Mouse (Mus musculus) hindbrain, embryonic 12.5 days (tissue): ENCODE measurements around the gene Irf2. TPM values are rescaled to one million over a fixed set of nuclear protein-coding genes. Genes with fewer than 3 reads are reported as not detected.

Source experiments
- ATAC-seq: fragments of 200-750 bp; cut with Nextera tagmentation; 2 replicates; pipeline ENCODE4 v1.8.0; 2017; ENCODE audit warnings: moderate TSS enrichment; ENCODE audit not compliant: low FRiP score
- H3K27ac ChIP-seq: fragments of 300-500 bp; sonication (generic); 2 replicates; pipeline ENCODE4 v1.5.1; 2016; ENCODE audit warnings: mild to moderate bottlenecking
- H3K27me3 ChIP-seq: fragments of 300-500 bp; sonication (generic); 2 replicates; pipeline ENCODE4 v1.6.1; 2016; ENCODE audit warnings: mild to moderate bottlenecking
- H3K36me3 ChIP-seq: fragments of 300-500 bp; sonication (generic); 2 replicates; pipeline ENCODE4 v1.6.1; 2016; ENCODE audit warnings: mild to moderate bottlenecking
- H3K4me1 ChIP-seq: fragments of 300-500 bp; sonication (generic); 2 replicates; pipeline ENCODE4 v1.6.1; 2016
- H3K4me2 ChIP-seq: fragments of 300-500 bp; sonication (generic); replicated peaks from 2 replicates; pipeline ENCODE4 v1.6.1; 2016; ENCODE audit warnings: mild to moderate bottlenecking
- H3K4me3 ChIP-seq: fragments of 300-500 bp; sonication (generic); 2 replicates; pipeline ENCODE4 v1.5.1; 2016; ENCODE audit warnings: mild to moderate bottlenecking
- H3K9ac ChIP-seq: fragments of 300-500 bp; sonication (generic); 2 replicates; pipeline ENCODE4 v1.6.1; 2016; ENCODE audit warnings: mild to moderate bottlenecking, moderate library complexity
- H3K9me3 ChIP-seq: fragments of 300-500 bp; sonication (generic); replicated peaks from 2 replicates; pipeline ENCODE4 v1.6.1; 2016; ENCODE audit warnings: mild to moderate bottlenecking
- WGBS: fragments of 180-500 bp; shearing (Covaris S2); methylation state at CpG from one replicate; pipeline ENCODE4 v1.1.7; 2016; 5-methylcytosine and 5-hydroxymethylcytosine counted together
- polyA plus RNA-seq: library from polyadenylated mRNA; unstranded; fragments of >200 nt; fragmentation: Nextera tagmentation; extraction: Ambion mirVana; gene quantifications from 2 replicates; pipeline ENCODE4 v1.2.1, GENCODE M21; 2016

Irf2 gene
- polyA plus RNA-seq, 1 experiment from 2014 or later: 11.9 TPM

GRCm38 (mm10) chr8:46859164-46859846 lies 119.8 kb downstream of the Irf2 start:
- no peaks in the 10 kb centered on the region for H3K9me3 ChIP-seq
- H3K27ac ChIP-seq: peak overlapping the region; percentile 40; the same call in 1 of the 2 replicates
- H3K4me2 ChIP-seq: no peak overlapping the region
- H3K9ac ChIP-seq: no peak overlapping the region
- H3K4me3 ChIP-seq: no peak overlapping the region
- no peaks in the 10 kb centered on the region for H3K36me3 ChIP-seq
- no peaks in the 10 kb centered on the region for H3K27me3 ChIP-seq
- no peak for ATAC-seq
- no peaks in the 10 kb centered on the region; the same call in none of the 2 replicates for H3K4me1 ChIP-seq
- 59% methylated on average over 7 of the region's 7 CpGs for WGBS

- 83% methylated on average over 8 of the region's 8 CpGs for WGBS
- Histone ChIP-seq H3K36me3 (no peaks in the 10 kb centered on the region), H3K27me3 (no peaks in the 10 kb centered on the region), H3K27ac (no peak overlapping the region), H3K4me3 (no peak overlapping the region), H3K4me2 (no peak overlapping the region), H3K9me3 (no peaks in the 10 kb centered on the region), H3K4me1 (no peaks in the 10 kb centered on the region; the same call in none of the 2 replicates), H3K9ac (no peak overlapping the region)
- no peak for ATAC-seq
Observed at GRCm38 (mm10) chr8:46859847-46860167, 120.3 kb downstream of the Irf2 start.

DNA sequence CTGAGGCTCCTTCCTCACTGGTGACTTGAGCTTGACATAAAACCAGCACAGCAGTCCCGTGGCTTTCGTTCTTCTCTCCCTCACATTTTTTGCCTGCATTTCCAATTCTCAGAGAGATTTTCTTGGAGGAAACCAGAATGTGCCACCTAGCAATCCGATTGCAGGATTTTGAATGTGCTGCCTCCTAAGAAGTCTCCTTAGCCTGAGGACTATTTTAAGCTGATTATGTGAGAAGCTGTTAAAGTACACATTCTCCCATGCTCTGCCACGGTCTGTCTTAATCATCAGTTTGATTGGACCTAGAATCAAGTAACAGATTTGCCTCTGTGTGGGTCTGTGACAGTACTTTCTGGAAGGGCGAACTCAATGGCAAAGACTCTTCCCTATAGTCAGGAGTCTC lies 123.0 kb downstream of the Irf2 start:
- no peak overlapping the region for H3K4me3 ChIP-seq
- no peaks in the 10 kb centered on the region; the same call in none of the 2 replicates for H3K4me1 ChIP-seq
- H3K27ac ChIP-seq: no peak overlapping the region
- no peak overlapping the region for H3K4me2 ChIP-seq
- WGBS: 90% methylated on average over 5 of the region's 5 CpGs
- no peaks in the 10 kb centered on the region for H3K36me3 ChIP-seq
- H3K9ac ChIP-seq: no peak overlapping the region
- ATAC-seq: no peak
- no peaks in the 10 kb centered on the region for H3K9me3 ChIP-seq
- H3K27me3 ChIP-seq: no peaks in the 10 kb centered on the region

DNA sequence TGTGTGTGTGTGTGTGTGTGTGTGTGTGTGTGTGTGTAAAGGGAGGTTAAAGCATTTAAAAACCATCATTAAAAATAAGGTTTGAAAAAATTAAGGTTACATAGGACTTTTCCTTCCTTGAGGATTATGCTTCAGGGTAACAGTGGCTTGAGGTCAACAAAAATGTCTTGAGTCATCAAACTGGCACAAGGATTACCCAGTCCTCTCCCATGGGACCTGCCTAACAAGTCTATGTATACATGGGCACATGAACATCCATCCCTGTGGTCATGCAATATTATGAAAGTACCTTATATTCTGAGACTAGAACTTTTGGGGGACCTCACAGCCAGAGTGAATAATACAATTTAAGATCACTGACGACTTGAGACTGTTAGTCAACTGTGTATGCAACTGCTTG lies 125.9 kb downstream of the Irf2 start:
- no peak overlapping the region for H3K27ac ChIP-seq
- H3K4me1 ChIP-seq: no peaks in the 10 kb centered on the region
- 68% methylated on average over 1 of the region's 1 CpGs for WGBS
- no peaks in the 10 kb centered on the region for H3K27me3 ChIP-seq
- ATAC-seq: no peak
- no peak overlapping the region for H3K4me3 ChIP-seq
- no peak overlapping the region for H3K4me2 ChIP-seq
- no peaks in the 10 kb centered on the region for H3K9me3 ChIP-seq
- H3K9ac ChIP-seq: no peak overlapping the region
- H3K36me3 ChIP-seq: no peaks in the 10 kb centered on the region

DNA sequence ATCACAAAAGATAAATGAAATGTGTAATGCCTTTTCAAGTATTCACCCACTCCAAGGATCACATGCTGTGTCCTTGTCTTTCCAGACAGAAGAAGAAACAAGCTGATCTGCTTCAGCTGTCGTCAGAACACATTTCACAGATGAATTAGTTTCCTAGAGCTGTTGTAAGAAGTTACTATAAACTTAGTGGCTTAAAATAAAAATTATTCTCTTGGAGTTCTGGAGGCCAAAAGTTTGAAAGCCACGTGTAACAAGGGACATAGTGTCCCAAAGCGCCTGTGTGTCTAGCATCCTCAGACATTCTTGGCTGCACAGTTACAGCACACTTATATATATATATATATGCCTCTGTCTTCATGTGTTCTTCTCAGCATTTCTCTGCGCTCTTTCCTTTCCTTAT lies 127.9 kb downstream of the Irf2 start:
- Histone ChIP-seq H3K27ac (no peak overlapping the region), H3K9ac (no peak overlapping the region), H3K4me1 (no peaks in the 10 kb centered on the region), H3K4me3 (no peak overlapping the region), H3K4me2 (no peak overlapping the region), H3K9me3 (no peaks in the 10 kb centered on the region), H3K36me3 (no peaks in the 10 kb centered on the region), H3K27me3 (no peaks in the 10 kb centered on the region)
- ATAC-seq: no peak
- 61% methylated on average over 4 of the region's 4 CpGs for WGBS

DNA sequence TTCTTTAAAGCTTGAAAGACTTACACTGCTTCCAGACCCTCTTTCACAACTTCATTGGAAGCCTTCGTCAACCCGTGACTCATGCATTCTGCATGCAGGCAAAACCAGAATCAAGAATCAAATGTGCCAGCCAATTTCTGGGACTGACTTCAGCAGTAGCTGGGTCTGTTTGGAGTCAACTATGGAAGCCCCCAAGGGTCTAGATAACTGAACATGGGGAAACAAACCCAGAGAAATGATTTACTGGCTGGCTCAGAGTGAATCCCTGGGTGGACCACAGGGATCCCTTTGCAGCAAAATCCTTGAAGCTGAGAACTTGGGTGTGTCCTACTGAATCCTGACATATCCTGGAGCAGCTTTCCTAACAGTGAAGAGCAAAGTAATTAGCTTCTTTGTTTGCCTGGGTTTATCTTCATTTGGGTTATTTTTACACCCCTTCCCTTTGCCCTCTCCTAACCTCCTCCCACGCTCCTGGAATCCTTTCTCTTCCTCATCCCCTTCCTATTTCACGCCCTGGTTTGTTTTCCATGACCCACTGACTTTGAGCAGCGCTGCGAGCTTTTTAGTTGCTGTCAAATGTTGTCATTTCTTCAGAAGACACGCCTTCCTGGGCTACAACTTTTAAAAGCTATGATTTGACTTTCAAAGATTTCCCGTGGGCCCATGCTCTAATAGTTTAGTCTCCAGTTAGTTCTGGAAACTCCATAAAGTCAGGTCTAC lies 129.0 kb downstream of the Irf2 start:
- ATAC-seq: no peak
- Histone ChIP-seq H3K36me3 (no peaks in the 10 kb centered on the region), H3K4me1 (no peaks in the 10 kb centered on the region), H3K9me3 (no peaks in the 10 kb centered on the region), H3K4me3 (no peak overlapping the region), H3K9ac (no peak overlapping the region), H3K27ac (no peak overlapping the region), H3K27me3 (no peaks in the 10 kb centered on the region), H3K4me2 (no peak overlapping the region)
- WGBS: 72% methylated on average over 8 of the region's 8 CpGs

DNA sequence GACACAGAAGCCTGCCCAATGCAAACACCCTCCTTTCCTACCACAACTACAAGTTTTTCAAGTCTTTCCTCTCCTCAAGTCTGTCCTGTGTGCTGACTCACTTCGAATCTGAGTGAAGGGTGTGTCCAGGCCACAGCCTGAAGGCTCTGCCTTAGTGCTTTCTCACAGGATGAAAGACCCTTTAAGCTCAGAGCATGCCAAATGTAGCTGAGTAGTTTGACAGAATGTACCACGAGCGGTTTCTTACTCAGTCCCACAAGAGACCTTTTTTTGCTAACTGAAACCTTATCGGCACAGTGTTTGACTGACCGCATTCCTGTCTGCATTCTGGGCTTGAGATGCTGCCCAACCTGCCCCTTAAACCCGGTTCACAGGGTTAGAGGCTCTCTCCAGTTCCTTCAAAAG lies 130.0 kb downstream of the Irf2 start:
- H3K36me3 ChIP-seq: no peaks in the 10 kb centered on the region
- WGBS: 72% methylated on average over 6 of the region's 6 CpGs
- no peak overlapping the region for H3K4me3 ChIP-seq
- no peaks in the 10 kb centered on the region for H3K27me3 ChIP-seq
- H3K27ac ChIP-seq: no peak overlapping the region
- ATAC-seq: no peak
- no peak overlapping the region for H3K9ac ChIP-seq
- no peaks in the 10 kb centered on the region for H3K4me1 ChIP-seq
- no peak overlapping the region for H3K4me2 ChIP-seq
- no peaks in the 10 kb centered on the region for H3K9me3 ChIP-seq

- H3K9me3 ChIP-seq: no peaks in the 10 kb centered on the region
- ATAC-seq: no peak
- H3K4me3 ChIP-seq: no peak overlapping the region
- no peaks in the 10 kb centered on the region for H3K4me1 ChIP-seq
- H3K9ac ChIP-seq: no peak overlapping the region
- no peak overlapping the region for H3K4me2 ChIP-seq
- H3K27ac ChIP-seq: no peak overlapping the region
- WGBS: 94% methylated on average over 4 of the region's 4 CpGs
- no peaks in the 10 kb centered on the region for H3K27me3 ChIP-seq
- H3K36me3 ChIP-seq: no peaks in the 10 kb centered on the region
Observed at GRCm38 (mm10) chr8:46871086-46871485, 131.6 kb downstream of the Irf2 start.

- 75% methylated on average over 2 of the region's 2 CpGs for WGBS
Observed at GRCm38 (mm10) chr8:46875615-46876293, 136.2 kb downstream of the Irf2 start.

GRCm38 (mm10) chr8:46881348-46881747 lies 141.8 kb downstream of the Irf2 start:
- Histone ChIP-seq H3K27me3 (no peaks in the 10 kb centered on the region), H3K36me3 (no peaks in the 10 kb centered on the region), H3K4me1 (no peaks in the 10 kb centered on the region), H3K9me3 (no peaks in the 10 kb centered on the region), H3K4me2 (no peak overlapping the region), H3K27ac (no peak overlapping the region), H3K4me3 (no peak overlapping the region), H3K9ac (no peak overlapping the region)
- 65% methylated on average over 6 of the region's 6 CpGs for WGBS
- ATAC-seq: no peak

More at GRCm38 (mm10) chr8:46875615-46876293, 136.2 kb downstream of the Irf2 start:
- H3K9ac ChIP-seq: no peak overlapping the region
- no peak overlapping the region for H3K4me3 ChIP-seq
- no peaks in the 10 kb centered on the region for H3K9me3 ChIP-seq
- no peak for ATAC-seq
- H3K4me1 ChIP-seq: no peaks in the 10 kb centered on the region
- no peaks in the 10 kb centered on the region for H3K27me3 ChIP-seq
- no peak overlapping the region for H3K4me2 ChIP-seq
- no peak overlapping the region for H3K27ac ChIP-seq
- H3K36me3 ChIP-seq: no peaks in the 10 kb centered on the region

- Histone ChIP-seq H3K9me3 (no peaks in the 10 kb centered on the region), H3K27me3 (no peaks in the 10 kb centered on the region), H3K27ac (no peak overlapping the region), H3K4me1 (no peaks in the 10 kb centered on the region), H3K36me3 (no peaks in the 10 kb centered on the region), H3K4me3 (no peak overlapping the region), H3K4me2 (no peak overlapping the region), H3K9ac (no peak overlapping the region)
- no peak for ATAC-seq
- WGBS: 89% methylated on average over 8 of the region's 8 CpGs
Observed at GRCm38 (mm10) chr8:46881755-46882419, 142.4 kb downstream of the Irf2 start.

- Histone ChIP-seq H3K27me3 (no peaks in the 10 kb centered on the region), H3K4me2 (no peak overlapping the region), H3K36me3 (no peaks in the 10 kb centered on the region), H3K9ac (no peak overlapping the region), H3K4me1 (no peaks in the 10 kb centered on the region; the same call in 1 of the 2 replicates), H3K9me3 (no peaks in the 10 kb centered on the region), H3K27ac (no peak overlapping the region), H3K4me3 (no peak overlapping the region)
- ATAC-seq: no peak
- WGBS: 66% methylated on average over 5 of the region's 5 CpGs
Observed at GRCm38 (mm10) chr8:46882743-46883142, 143.2 kb downstream of the Irf2 start.
